Mouse (Mus musculus) CD4-positive, CD25-positive, alpha-beta regulatory T cell, adult 4 months (primary cell): ENCODE data around the gene Hsd11b1. TPM values are rescaled to one million over a fixed set of nuclear protein-coding genes. Genes with fewer than 3 reads are reported as not detected.
A peak's percentile ranks its signal among the peaks of the same experiment; 100 is the strongest.
"Not testable (repeated sequence)": the region's sequence is repeated elsewhere in the genome, so short reads cannot be mapped to it uniquely, and the experiment has no call there.

Experiments used
- ATAC-seq: one replicate; pipeline ENCODE4 v1.8.0; 2017
- polyA plus RNA-seq, 2 experiments: library from polyadenylated mRNA; unstranded; fragments of 100-300 nt; shearing (Covaris generic); gene quantifications; one replicate each; pipeline ENCODE4 v1.2.1; 2017

Gene Hsd11b1
- polyA plus RNA-seq: 100 to 1,000 TPM; 171 to 174 TPM

GRCm38 (mm10) chr1:193263955-193264598 is at the start of gene Hsd11b1:
Gene Hsd11b1 (minus strand): TSS chr1:193264075.
- ATAC-seq: peak; percentile 98

GRCm38 (mm10) chr1:193311596-193311995 is 47.7 kb upstream of the Hsd11b1 start:
- ATAC-seq: no peak

GRCm38 (mm10) chr1:193310519-193311085 is 46.7 kb upstream of the Hsd11b1 start:
- ATAC-seq: no peak

GRCm38 (mm10) chr1:193309785-193310518 is 46.1 kb upstream of the Hsd11b1 start:
- ATAC-seq: no peak

GRCm38 (mm10) chr1:193306832-193307231 is 43.0 kb upstream of the Hsd11b1 start:
- no peak for ATAC-seq

- no peak for ATAC-seq
Observed at GRCm38 (mm10) chr1:193305386-193305785, 41.5 kb upstream of the Hsd11b1 start.

- ATAC-seq: no peak
Observed at GRCm38 (mm10) chr1:193303096-193303495, 39.2 kb upstream of the Hsd11b1 start.

GRCm38 (mm10) chr1:193302093-193302405 is 38.2 kb upstream of the Hsd11b1 start:
- no peak for ATAC-seq

- ATAC-seq: no peak
Observed at GRCm38 (mm10) chr1:193301216-193302092, 37.6 kb upstream of the Hsd11b1 start.

GRCm38 (mm10) chr1:193299995-193300394 is 36.1 kb upstream of the Hsd11b1 start:
- no peak for ATAC-seq

GRCm38 (mm10) chr1:193298141-193298765 is 34.4 kb upstream of the Hsd11b1 start:
- no peak for ATAC-seq

GRCm38 (mm10) chr1:193295920-193296319 is 32.0 kb upstream of the Hsd11b1 start:
- ATAC-seq: no peak

GRCm38 (mm10) chr1:193293926-193294325 is 30.1 kb upstream of the Hsd11b1 start:
- no peak for ATAC-seq

GRCm38 (mm10) chr1:193293039-193293438 is 29.2 kb upstream of the Hsd11b1 start:
- no peak for ATAC-seq

GRCm38 (mm10) chr1:193290686-193291085 is 26.8 kb upstream of the Hsd11b1 start:
- ATAC-seq: no peak

GRCm38 (mm10) chr1:193289914-193290313 is 26.0 kb upstream of the Hsd11b1 start:
- ATAC-seq: no peak

GRCm38 (mm10) chr1:193289076-193289475 is 25.2 kb upstream of the Hsd11b1 start:
- ATAC-seq: no peak

- no peak for ATAC-seq
Observed at GRCm38 (mm10) chr1:193287578-193287977, 23.7 kb upstream of the Hsd11b1 start.

- ATAC-seq: not testable (repeated sequence)
Observed at GRCm38 (mm10) chr1:193285766-193286325, 22.0 kb upstream of the Hsd11b1 start.

- no peak for ATAC-seq
Observed at GRCm38 (mm10) chr1:193284228-193284779, 20.4 kb upstream of the Hsd11b1 start.

- ATAC-seq: no peak
Observed at GRCm38 (mm10) chr1:193281344-193281743, 17.5 kb upstream of the Hsd11b1 start.

- ATAC-seq: no peak
Observed at GRCm38 (mm10) chr1:193279492-193279891, 15.6 kb upstream of the Hsd11b1 start.
